Mouse (Mus musculus): ENCODE results near the gene Rora. TPM values are rescaled to one million over a fixed set of nuclear protein-coding genes. Genes with fewer than 3 reads are reported as not detected.

Rora gene
- polyA plus RNA-seq, 1 experiment from 2014 or later = 6.1 TPM

GRCm38 (mm10) chr9:68760876-68761275, 107.3 kb downstream of the Rora start:
- no peaks in the 10 kb centered on the region for H3K9me3 ChIP-seq
- no peaks in the 10 kb centered on the region for H3K27me3 ChIP-seq (replicated peaks)
- no peak overlapping the region for H3K4me3 ChIP-seq
- H3K9ac ChIP-seq = no peak overlapping the region
- no peaks in the 10 kb centered on the region for H3K36me3 ChIP-seq
- no peak for ATAC-seq (ENCODE audit: extremely low read depth, insufficient number of reproducible peaks, low FRiP score, low TSS enrichment)
- 66% methylated on average over 3 of the region's 3 CpGs for WGBS
- H3K4me2 ChIP-seq = no peak overlapping the region
- no peak overlapping the region for H3K27ac ChIP-seq (replicated peaks)
- H3K4me1 ChIP-seq = peaks cover 24% of the 10 kb centered on the region

- WGBS = 14% methylated on average over 7 of the region's 7 CpGs
- no peaks in the 10 kb centered on the region for H3K9me3 ChIP-seq
- H3K4me1 ChIP-seq = peaks cover 17% of the 10 kb centered on the region
- H3K36me3 ChIP-seq = no peaks in the 10 kb centered on the region
- H3K27ac ChIP-seq (replicated peaks) = no peak overlapping the region
- no peak for ATAC-seq (ENCODE audit: extremely low read depth, insufficient number of reproducible peaks, low FRiP score, low TSS enrichment)
- no peaks in the 10 kb centered on the region for H3K27me3 ChIP-seq (replicated peaks)
- no peak overlapping the region for H3K4me2 ChIP-seq
- H3K4me3 ChIP-seq = no peak overlapping the region
- H3K9ac ChIP-seq = no peak overlapping the region
Measured at GRCm38 (mm10) chr9:68761672-68762071, 108.1 kb downstream of the Rora start.

- H3K4me2 ChIP-seq = no peak overlapping the region
- H3K4me3 ChIP-seq = no peak overlapping the region
- H3K9ac ChIP-seq = no peak overlapping the region
- H3K4me1 ChIP-seq = peaks cover 27% of the 10 kb centered on the region
- no peaks in the 10 kb centered on the region for H3K9me3 ChIP-seq
- H3K27me3 ChIP-seq (replicated peaks) = no peaks in the 10 kb centered on the region
- H3K36me3 ChIP-seq = no peaks in the 10 kb centered on the region
- ATAC-seq (ENCODE audit: extremely low read depth, insufficient number of reproducible peaks, low FRiP score, low TSS enrichment) = no peak
- no peak overlapping the region for H3K27ac ChIP-seq (replicated peaks)
- WGBS = 68% methylated on average over 1 of the region's 1 CpGs
Measured at GRCm38 (mm10) chr9:68765595-68765994, 112.0 kb downstream of the Rora start.

- Histone ChIP-seq H3K27me3 (replicated peaks) (no peaks in the 10 kb centered on the region), H3K9me3 (no peaks in the 10 kb centered on the region), H3K4me2 (no peak overlapping the region), H3K36me3 (no peaks in the 10 kb centered on the region), H3K27ac (replicated peaks) (no peak overlapping the region), H3K9ac (no peak overlapping the region), H3K4me3 (no peak overlapping the region), H3K4me1 (peaks cover 12% of the 10 kb centered on the region)
- WGBS = 23% methylated on average over 1 of the region's 1 CpGs
- no peak for ATAC-seq (ENCODE audit: extremely low read depth, insufficient number of reproducible peaks, low FRiP score, low TSS enrichment)
Measured at GRCm38 (mm10) chr9:68769638-68770037, 116.1 kb downstream of the Rora start.

GRCm38 (mm10) chr9:68771383-68771782, 117.8 kb downstream of the Rora start:
- H3K9me3 ChIP-seq = no peaks in the 10 kb centered on the region
- 78% methylated on average over 3 of the region's 3 CpGs for WGBS
- no peak overlapping the region for H3K4me3 ChIP-seq
- H3K9ac ChIP-seq = no peak overlapping the region
- H3K27ac ChIP-seq (replicated peaks) = no peak overlapping the region
- H3K36me3 ChIP-seq = no peaks in the 10 kb centered on the region
- peaks cover 12% of the 10 kb centered on the region for H3K4me1 ChIP-seq
- H3K4me2 ChIP-seq = no peak overlapping the region
- H3K27me3 ChIP-seq (replicated peaks) = no peaks in the 10 kb centered on the region
- no peak for ATAC-seq (ENCODE audit: extremely low read depth, insufficient number of reproducible peaks, low FRiP score, low TSS enrichment)

- Histone ChIP-seq H3K9me3 (no peaks in the 10 kb centered on the region), H3K4me1 (peaks cover 6% of the 10 kb centered on the region; the same call in 1 of the 2 replicates), H3K27me3 (replicated peaks) (no peaks in the 10 kb centered on the region), H3K4me3 (no peak overlapping the region), H3K27ac (replicated peaks) (no peak overlapping the region), H3K4me2 (no peak overlapping the region), H3K9ac (no peak overlapping the region), H3K36me3 (no peaks in the 10 kb centered on the region)
- no peak for ATAC-seq (ENCODE audit: extremely low read depth, insufficient number of reproducible peaks, low FRiP score, low TSS enrichment)
- 86% methylated on average over 3 of the region's 3 CpGs for WGBS
Measured at GRCm38 (mm10) chr9:68773770-68774169, 120.2 kb downstream of the Rora start.

GRCm38 (mm10) chr9:68782011-68782410, 128.4 kb downstream of the Rora start:
- H3K9me3 ChIP-seq = no peaks in the 10 kb centered on the region
- no peak for ATAC-seq (ENCODE audit: extremely low read depth, insufficient number of reproducible peaks, low FRiP score, low TSS enrichment)
- no peaks in the 10 kb centered on the region for H3K27me3 ChIP-seq (replicated peaks)
- H3K9ac ChIP-seq = no peak overlapping the region
- 45% methylated on average over 8 of the region's 8 CpGs for WGBS
- H3K36me3 ChIP-seq = no peaks in the 10 kb centered on the region
- no peak overlapping the region for H3K4me3 ChIP-seq
- no peak overlapping the region for H3K4me2 ChIP-seq
- peaks cover 30% of the 10 kb centered on the region for H3K4me1 ChIP-seq
- peak overlapping the region; percentile 34; the same call in 1 of the 2 replicates for H3K27ac ChIP-seq (replicated peaks)

- Histone ChIP-seq H3K4me1 (peaks cover 27% of the 10 kb centered on the region), H3K27ac (replicated peaks) (0 out of 2 replicates have a peak overlapping the region, but pooled peaks have one; percentile 3), H3K4me2 (no peak overlapping the region), H3K9ac (no peak overlapping the region), H3K27me3 (replicated peaks) (no peaks in the 10 kb centered on the region), H3K36me3 (no peaks in the 10 kb centered on the region), H3K9me3 (no peaks in the 10 kb centered on the region), H3K4me3 (no peak overlapping the region)
- ATAC-seq (ENCODE audit: extremely low read depth, insufficient number of reproducible peaks, low FRiP score, low TSS enrichment) = no peak
- WGBS = 46% methylated on average over 5 of the region's 5 CpGs
Measured at GRCm38 (mm10) chr9:68782604-68783003, 129.0 kb downstream of the Rora start.

GRCm38 (mm10) chr9:68783246-68783645, 129.7 kb downstream of the Rora start:
- H3K4me2 ChIP-seq = no peak overlapping the region
- no peak for ATAC-seq (ENCODE audit: extremely low read depth, insufficient number of reproducible peaks, low FRiP score, low TSS enrichment)
- 67% methylated on average over 5 of the region's 5 CpGs for WGBS
- H3K9me3 ChIP-seq = no peaks in the 10 kb centered on the region
- 0 out of 2 replicates have a peak overlapping the region, but pooled peaks have one; percentile 3 for H3K27ac ChIP-seq (replicated peaks)
- H3K4me3 ChIP-seq = no peak overlapping the region
- no peak overlapping the region for H3K9ac ChIP-seq
- peaks cover 25% of the 10 kb centered on the region for H3K4me1 ChIP-seq
- no peaks in the 10 kb centered on the region for H3K36me3 ChIP-seq
- H3K27me3 ChIP-seq (replicated peaks) = no peaks in the 10 kb centered on the region

GRCm38 (mm10) chr9:68786614-68787293, 133.2 kb downstream of the Rora start:
- no peaks in the 10 kb centered on the region for H3K9me3 ChIP-seq
- H3K36me3 ChIP-seq = no peaks in the 10 kb centered on the region
- H3K4me2 ChIP-seq = no peak overlapping the region
- H3K27me3 ChIP-seq (replicated peaks) = no peaks in the 10 kb centered on the region
- 73% methylated on average over 8 of the region's 8 CpGs for WGBS
- no peak overlapping the region for H3K27ac ChIP-seq (replicated peaks)
- peaks cover 24% of the 10 kb centered on the region for H3K4me1 ChIP-seq
- no peak for ATAC-seq (ENCODE audit: extremely low read depth, insufficient number of reproducible peaks, low FRiP score, low TSS enrichment)
- H3K9ac ChIP-seq = no peak overlapping the region
- H3K4me3 ChIP-seq = no peak overlapping the region

- Histone ChIP-seq H3K27ac (replicated peaks) (no peak overlapping the region), H3K36me3 (no peaks in the 10 kb centered on the region), H3K9ac (no peak overlapping the region), H3K9me3 (no peaks in the 10 kb centered on the region), H3K4me3 (no peak overlapping the region), H3K4me1 (peaks cover 22% of the 10 kb centered on the region), H3K27me3 (replicated peaks) (no peaks in the 10 kb centered on the region), H3K4me2 (no peak overlapping the region)
- 79% methylated on average over 2 of the region's 2 CpGs for WGBS
- ATAC-seq (ENCODE audit: extremely low read depth, insufficient number of reproducible peaks, low FRiP score, low TSS enrichment) = no peak
Measured at GRCm38 (mm10) chr9:68787665-68788064, 134.1 kb downstream of the Rora start.

- Histone ChIP-seq H3K36me3 (no peaks in the 10 kb centered on the region), H3K27me3 (replicated peaks) (no peaks in the 10 kb centered on the region), H3K9ac (no peak overlapping the region), H3K4me3 (no peak overlapping the region), H3K27ac (replicated peaks) (no peak overlapping the region), H3K9me3 (no peaks in the 10 kb centered on the region), H3K4me2 (no peak overlapping the region), H3K4me1 (peaks cover 7% of the 10 kb centered on the region)
- ATAC-seq (ENCODE audit: extremely low read depth, insufficient number of reproducible peaks, low FRiP score, low TSS enrichment) = no peak
- WGBS = 80% methylated on average over 4 of the region's 4 CpGs
Measured at GRCm38 (mm10) chr9:68790922-68791321, 137.3 kb downstream of the Rora start.

Data from heart, embryonic 13.5 days (tissue).